Mouse (Mus musculus) kidney, adult 2 months (tissue): ENCODE data around the gene Sufu.

Experiments
- CTCF ChIP-seq: fragments of 200-500 bp; conservative IDR thresholded peaks from 2 replicates; pipeline ENCODE4 v1.5.1; 2011; ENCODE audit warnings: low read depth, mild to moderate bottlenecking, control low read depth, low read length, moderate library complexity, mixed read lengths; ENCODE audit not compliant: insufficient read depth, insufficient read length
- POLR2A ChIP-seq: fragments of 200-500 bp; IDR thresholded peaks from one replicate; pipeline ENCODE4 v1.6.1; 2011; ENCODE audit warnings: low read depth, low read length, control low read depth

- TF ChIP-seq POLR2A (no peak), CTCF (no peak)
These were observed 17.3 kb downstream of the Sufu start for GRCm38 (mm10) chr19:46413969-46414368.
